Mouse (Mus musculus) left cerebral cortex, adult 9 months (tissue): ENCODE data around the gene Pif1.

ENCODE experiments used
- DNase-seq, 2 experiments: peaks; one replicate each; pipeline ENCODE4 v3.0.0; 2022; ENCODE audit warnings: low spot score in 2 of 2

Gene Pif1

GRCm38 (mm10) chr9:65586406-65587269 is at the start of gene Pif1:
TSS of gene Pif1 (plus strand) at chr9:65587160.
- DNase-seq: peak in 1 of 2 experiments; percentile 75

- no peak for DNase-seq
Observed at GRCm38 (mm10) chr9:65537901-65538630, 48.9 kb upstream of the Pif1 start.

DNA sequence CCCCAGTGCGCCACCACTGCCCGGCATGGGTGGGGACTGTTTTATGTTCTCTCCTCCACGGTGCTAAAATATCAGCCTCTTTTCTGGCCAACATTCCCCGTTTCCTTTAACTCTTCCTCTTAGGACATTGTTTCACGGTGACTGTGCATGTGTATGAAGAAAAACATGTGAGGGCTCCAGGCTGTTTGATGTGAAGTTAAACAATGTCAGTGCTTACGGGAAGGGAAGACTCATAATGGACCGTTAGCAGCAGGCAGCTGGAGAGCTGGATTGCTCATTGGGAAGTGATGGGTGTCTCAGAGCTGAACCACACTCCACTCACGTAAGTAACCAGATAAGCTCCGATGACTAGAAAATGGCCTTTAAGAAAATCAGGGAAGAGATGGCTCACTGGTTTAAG is 47.3 kb upstream of the Pif1 start:
- DNase-seq: no peak

GRCm38 (mm10) chr9:65541126-65542068 is 45.6 kb upstream of the Pif1 start:
- DNase-seq: peak in 1 of 2 experiments; percentile 35

DNA sequence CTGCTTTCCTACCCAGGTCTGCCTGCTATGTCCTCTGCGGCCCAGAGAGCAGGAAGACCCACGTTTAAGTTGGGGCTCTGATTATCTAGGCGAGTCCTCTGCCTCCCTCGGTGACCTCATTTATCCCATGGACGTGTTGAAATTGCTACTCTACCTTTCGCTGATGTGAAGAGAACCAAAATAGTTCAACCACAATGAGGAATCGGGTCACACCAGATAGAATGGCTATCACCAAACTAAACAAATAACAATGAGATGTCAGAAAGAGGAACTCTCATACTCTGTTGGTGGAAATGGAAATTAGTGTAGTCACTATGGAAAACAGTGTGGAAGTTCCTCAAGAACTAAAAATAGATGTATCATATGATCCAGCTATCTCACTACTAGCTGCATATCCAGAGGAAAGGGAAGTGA is 44.8 kb upstream of the Pif1 start:
- DNase-seq: no peak

GRCm38 (mm10) chr9:65545635-65546412 is 41.1 kb upstream of the Pif1 start:
- no peak for DNase-seq

- no peak for DNase-seq
Observed at GRCm38 (mm10) chr9:65546413-65546695, 40.6 kb upstream of the Pif1 start.

GRCm38 (mm10) chr9:65547111-65547510 is 39.8 kb upstream of the Pif1 start:
- DNase-seq: no peak

- no peak for DNase-seq
Observed at GRCm38 (mm10) chr9:65547844-65548243, 39.1 kb upstream of the Pif1 start.

DNA sequence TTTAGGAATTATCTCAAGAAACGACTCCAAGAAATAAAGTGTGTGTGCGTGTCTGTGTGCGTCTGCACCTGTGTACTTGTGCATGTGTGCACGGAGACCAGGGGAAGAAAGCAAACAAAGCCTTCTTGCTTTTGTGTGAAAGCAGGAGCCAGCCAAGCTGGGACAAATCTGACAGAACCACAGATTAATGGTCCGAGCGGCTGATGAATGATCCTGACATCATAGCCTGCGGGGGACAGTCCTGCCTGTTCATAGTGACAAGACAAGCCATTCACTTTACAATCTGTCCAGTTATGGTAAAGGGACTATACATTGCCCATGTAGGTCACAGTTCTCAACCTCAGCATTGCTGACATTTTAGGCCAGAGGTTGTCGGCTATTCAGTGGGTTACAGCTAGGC is 38.6 kb upstream of the Pif1 start:
- DNase-seq: no peak

DNA sequence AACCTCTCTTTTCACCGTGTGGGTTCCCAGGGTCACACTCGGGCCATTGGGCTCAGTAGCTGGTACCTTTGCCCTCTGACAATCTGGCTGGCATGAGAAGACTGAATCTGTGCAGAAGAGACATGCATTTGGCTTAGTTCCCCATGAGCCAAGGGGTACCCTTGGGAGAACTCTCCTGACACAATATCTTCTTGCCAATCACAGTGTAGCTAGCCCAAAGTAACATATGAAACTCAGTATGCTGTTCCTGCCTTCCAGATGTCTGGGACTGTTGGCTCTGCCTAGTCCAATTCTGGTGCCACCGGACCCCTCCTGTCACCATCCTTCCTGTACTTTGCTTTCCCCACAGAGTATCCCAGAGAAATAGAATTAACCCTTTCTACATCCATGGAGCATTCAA is 37.8 kb upstream of the Pif1 start:
- no peak for DNase-seq

GRCm38 (mm10) chr9:65549643-65550042 is 37.3 kb upstream of the Pif1 start:
- DNase-seq: no peak

DNA sequence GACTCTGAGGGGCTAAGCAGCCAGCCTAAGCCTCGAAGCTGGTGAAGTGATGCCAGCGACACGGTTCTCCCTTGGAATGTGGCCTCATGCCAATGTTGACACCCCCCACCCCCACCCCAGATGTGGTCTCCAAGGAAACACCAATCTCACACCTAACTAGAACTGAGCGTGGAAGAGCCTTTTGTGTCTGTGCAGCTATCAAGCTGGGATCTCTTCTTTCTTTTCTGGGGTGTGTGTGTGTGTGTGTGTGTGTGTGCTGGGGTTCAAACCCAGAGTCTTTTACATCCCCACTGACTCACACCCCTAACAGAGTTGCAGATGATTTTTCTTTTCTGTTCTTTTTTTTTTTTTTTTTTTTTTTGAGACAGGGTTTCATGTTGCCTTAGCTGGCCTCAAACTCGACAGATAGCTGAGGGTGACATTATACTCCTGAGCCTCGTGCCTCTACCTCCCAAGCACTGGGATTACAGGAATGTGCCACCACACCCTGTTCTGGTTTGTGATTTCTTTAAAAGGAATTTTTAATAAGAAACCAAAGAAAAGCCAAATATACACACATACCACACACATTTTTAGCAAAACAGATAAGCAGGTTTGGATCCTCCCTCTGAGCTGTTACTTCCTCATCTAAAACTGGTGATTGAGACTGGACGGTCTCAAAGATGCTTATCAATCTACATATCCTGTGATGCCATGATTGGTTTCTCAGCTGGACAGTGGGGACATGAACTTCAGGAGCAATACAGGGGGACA is 36.7 kb upstream of the Pif1 start:
- DNase-seq: no peak

- no peak for DNase-seq
Observed at GRCm38 (mm10) chr9:65551035-65551434, 35.9 kb upstream of the Pif1 start.

DNA sequence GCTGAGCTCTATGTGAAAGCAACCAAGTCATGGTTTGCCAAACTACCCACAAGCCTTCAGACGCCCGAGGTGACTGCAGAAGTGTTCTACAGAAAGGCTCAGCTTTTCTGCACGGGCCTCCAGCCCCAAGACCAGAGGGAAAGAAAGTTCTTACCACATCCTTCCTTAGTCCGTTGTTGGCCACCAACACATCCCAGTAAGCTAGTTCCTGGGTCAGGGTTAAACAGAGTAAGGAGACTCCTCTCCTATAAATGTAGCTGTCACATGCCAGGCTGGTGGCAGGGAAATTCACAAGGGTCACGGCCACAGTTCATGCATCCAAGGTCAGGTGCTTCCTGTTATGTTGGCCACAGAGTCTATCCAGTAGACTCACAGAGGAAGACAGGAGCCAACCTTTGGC is 34.8 kb upstream of the Pif1 start:
- DNase-seq: no peak

GRCm38 (mm10) chr9:65552711-65553110 is 34.2 kb upstream of the Pif1 start:
- DNase-seq: no peak

DNA sequence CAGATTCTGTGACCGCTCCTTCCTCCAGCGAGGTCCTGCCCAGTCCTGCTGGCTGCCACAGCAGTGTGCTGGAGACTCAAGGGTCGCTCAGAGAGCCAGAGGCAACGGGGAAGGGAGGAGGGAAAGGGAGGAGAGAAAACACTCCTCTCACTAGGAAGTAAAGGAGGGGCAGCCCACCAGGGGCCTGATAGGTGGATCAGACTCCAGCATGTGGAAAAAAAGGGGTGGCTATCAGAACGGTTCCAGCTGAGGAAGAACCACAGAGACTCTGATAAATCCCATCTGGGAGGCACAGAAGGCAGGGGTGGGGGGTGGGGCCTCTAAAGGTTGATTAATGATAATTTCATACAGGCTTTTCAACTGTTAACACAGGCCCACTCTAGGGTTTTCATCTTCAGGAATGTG is 32.0 kb upstream of the Pif1 start:
- no peak for DNase-seq

- DNase-seq: no peak
Observed at GRCm38 (mm10) chr9:65555621-65556020, 31.3 kb upstream of the Pif1 start.

- DNase-seq: no peak
Observed at GRCm38 (mm10) chr9:65556349-65556748, 30.6 kb upstream of the Pif1 start.

- no peak for DNase-seq
Observed at GRCm38 (mm10) chr9:65556979-65557378, 30.0 kb upstream of the Pif1 start.

DNA sequence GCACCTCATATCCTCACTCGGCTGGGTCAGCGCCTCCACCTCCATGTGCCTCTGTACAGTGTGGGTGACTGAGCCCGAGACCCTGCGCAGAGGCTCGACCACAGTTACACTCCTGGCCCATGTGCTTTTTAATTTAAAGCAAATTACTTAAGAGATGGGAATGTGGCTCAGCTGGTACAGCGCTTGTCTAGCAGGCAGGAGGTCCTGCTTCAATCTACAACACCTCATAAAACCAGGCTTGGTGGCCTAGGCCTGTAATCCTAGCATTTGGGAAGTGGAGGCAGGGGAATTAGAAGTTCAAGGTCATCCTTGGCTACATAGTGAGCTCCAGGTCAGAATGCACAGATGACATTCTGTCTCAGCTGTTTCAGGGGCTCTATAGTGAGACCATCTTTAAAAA is 28.2 kb upstream of the Pif1 start:
- no peak for DNase-seq
